Mouse (Mus musculus) MEL (cell line): Measurements from ENCODE around the gene Arfip1. TPM values are rescaled to one million over a fixed set of nuclear protein-coding genes. Genes with fewer than 3 reads are reported as not detected.

Source experiments
- DNase-seq: peaks from one replicate; pipeline ENCODE4 v3.0.0; 2011; ENCODE audit warnings: low read depth, low spot score
- H3K27ac ChIP-seq: 2 replicates; pipeline ENCODE4 v1.5.1; 2012; ENCODE audit warnings: low read depth, mild to moderate bottlenecking, control low read depth, low read length, moderate library complexity; ENCODE audit not compliant: control insufficient read depth
- H3K27me3 ChIP-seq, 2 experiments: fragments of 150-350 bp in 1 of 2; sonication (generic) in 1 of 2; 2 replicates each; pipeline ENCODE4 v1.6.1; 2012; ENCODE audit warnings: low read length in 2 of 2, mild to moderate bottlenecking in 2 of 2, improper control_type of control experiment in 1 of 2, moderate library complexity in 1 of 2; ENCODE audit not compliant: insufficient read depth in 2 of 2, control insufficient read depth in 1 of 2
- H3K36me3 ChIP-seq, 2 experiments: 2 replicates each; pipeline ENCODE4 v1.6.1; 2012 to 2014; ENCODE audit warnings: low read length in 2 of 2, improper control_type of control experiment in 1 of 2, inconsistent platforms in 1 of 2, mild to moderate bottlenecking in 1 of 2; ENCODE audit not compliant: insufficient read depth in 2 of 2, control insufficient read depth in 1 of 2
- H3K4me1 ChIP-seq, 2 experiments: fragments of 150-350 bp in 1 of 2; sonication (generic) in 1 of 2; 2 replicates each; pipeline ENCODE4 v1.6.1; 2012; ENCODE audit warnings: low read length in 2 of 2, improper control_type of control experiment in 1 of 2, mild to moderate bottlenecking in 1 of 2; ENCODE audit not compliant: insufficient read depth in 2 of 2, control insufficient read depth in 1 of 2
- H3K4me3 ChIP-seq, 2 experiments: fragments of 150-350 bp in 1 of 2; sonication (generic) in 1 of 2; 2 replicates each; pipeline ENCODE4 v1.5.1; 2012; ENCODE audit warnings: low read depth in 2 of 2, low read length in 2 of 2, mild to moderate bottlenecking in 2 of 2, moderate library complexity in 2 of 2, control low read depth in 1 of 2, improper control_type of control experiment in 1 of 2; ENCODE audit not compliant: control insufficient read depth in 1 of 2, insufficient read depth in 1 of 2
- H3K79me2 ChIP-seq: 2 replicates; pipeline ENCODE4 v1.6.1; 2012; ENCODE audit warnings: mild to moderate bottlenecking, low read length, moderate library complexity; ENCODE audit not compliant: control insufficient read depth, poor library complexity, insufficient read depth
- H3K9ac ChIP-seq: 2 replicates; pipeline ENCODE4 v1.6.1; 2012; ENCODE audit warnings: low read depth, mild to moderate bottlenecking, control low read depth, low read length, moderate library complexity; ENCODE audit not compliant: control insufficient read depth, poor library complexity, severe bottlenecking
- H3K9me3 ChIP-seq: fragments of 150-350 bp; sonication (generic); replicated peaks from 2 replicates; pipeline ENCODE4 v1.6.1; 2012; ENCODE audit warnings: mild to moderate bottlenecking, low read length, improper control_type of control experiment, moderate library complexity; ENCODE audit not compliant: insufficient read depth
- BHLHE40 ChIP-seq: IDR thresholded peaks from 2 replicates; pipeline ENCODE4 v1.6.1; 2012; ENCODE audit warnings: low read depth, mild to moderate bottlenecking, inconsistent platforms, low read length, improper control_type of control experiment, borderline replicate concordance
- CHD1 ChIP-seq: IDR thresholded peaks from 2 replicates; pipeline ENCODE4 v1.6.1; 2012; ENCODE audit warnings: low read depth, mild to moderate bottlenecking, inconsistent platforms, low read length, improper control_type of control experiment
- E2F4 ChIP-seq: IDR thresholded peaks from 2 replicates; pipeline ENCODE4 v1.6.1; 2011; ENCODE audit warnings: low read depth, low read length, improper control_type of control experiment, borderline replicate concordance
- ELF1 ChIP-seq: IDR thresholded peaks from 2 replicates; pipeline ENCODE4 v1.6.1; 2014; ENCODE audit warnings: low read depth, mild to moderate bottlenecking, inconsistent platforms, low read length, improper control_type of control experiment, moderate library complexity
- ETS1 ChIP-seq: IDR thresholded peaks from 2 replicates; pipeline ENCODE4 v1.6.1; 2012; ENCODE audit warnings: low read depth, mild to moderate bottlenecking, inconsistent platforms, low read length, improper control_type of control experiment, moderate library complexity
- GABPA ChIP-seq: IDR thresholded peaks from 2 replicates; pipeline ENCODE4 v1.6.1; 2012; ENCODE audit warnings: low read depth, mild to moderate bottlenecking, inconsistent platforms, low read length, improper control_type of control experiment, moderate library complexity
- GATA1 ChIP-seq: IDR thresholded peaks from 2 replicates; pipeline ENCODE4 v1.6.1; 2011; ENCODE audit warnings: low read depth, low read length, improper control_type of control experiment
- HCFC1 ChIP-seq: IDR thresholded peaks from 2 replicates; pipeline ENCODE4 v1.6.1; 2012; ENCODE audit warnings: low read depth, mild to moderate bottlenecking, inconsistent platforms, low read length, improper control_type of control experiment, moderate library complexity
- JUND ChIP-seq: IDR thresholded peaks from 2 replicates; pipeline ENCODE4 v1.6.1; 2011; ENCODE audit warnings: low read depth, mild to moderate bottlenecking, improper control_type of control experiment, low read length
- MAFK ChIP-seq: IDR thresholded peaks from 2 replicates; pipeline ENCODE4 v1.6.1; 2011; ENCODE audit warnings: low read depth, mild to moderate bottlenecking, low read length, improper control_type of control experiment, borderline replicate concordance
- MAZ ChIP-seq: IDR thresholded peaks from 2 replicates; pipeline ENCODE4 v1.6.1; 2012; ENCODE audit warnings: low read depth, mild to moderate bottlenecking, inconsistent platforms, low read length, improper control_type of control experiment
- MXI1 ChIP-seq: IDR thresholded peaks from 2 replicates; pipeline ENCODE4 v1.6.1; 2011; ENCODE audit warnings: mild to moderate bottlenecking, low read depth, low read length, improper control_type of control experiment
- MYB ChIP-seq: IDR thresholded peaks from 2 replicates; pipeline ENCODE4 v1.6.1; 2011; ENCODE audit warnings: mild to moderate bottlenecking, low read depth, low read length, improper control_type of control experiment
- MYC ChIP-seq: IDR thresholded peaks from 2 replicates; pipeline ENCODE4 v1.6.1; 2011; ENCODE audit warnings: low read depth, mild to moderate bottlenecking, low read length, improper control_type of control experiment, moderate library complexity
- NRF1 ChIP-seq: IDR thresholded peaks from 2 replicates; pipeline ENCODE4 v1.6.1; 2014; ENCODE audit warnings: low read depth, mild to moderate bottlenecking, inconsistent platforms, low read length, improper control_type of control experiment, moderate library complexity; ENCODE audit not compliant: poor library complexity, insufficient read depth, severe bottlenecking
- POLR2A ChIP-seq, 2 experiments: IDR thresholded peaks; 2 replicates each; pipeline ENCODE4 v1.6.1; 2011 to 2012; ENCODE audit warnings: low read length in 2 of 2, mild to moderate bottlenecking in 2 of 2, control low read depth in 1 of 2, improper control_type of control experiment in 1 of 2, low read depth in 1 of 2, moderate library complexity in 1 of 2; ENCODE audit not compliant: control insufficient read depth in 1 of 2, insufficient read depth in 1 of 2, poor library complexity in 1 of 2
- RAD21 ChIP-seq: IDR thresholded peaks from 2 replicates; pipeline ENCODE4 v1.6.1; 2011; ENCODE audit warnings: mild to moderate bottlenecking, low read depth, low read length, improper control_type of control experiment
- SIN3A ChIP-seq: IDR thresholded peaks from 2 replicates; pipeline ENCODE4 v1.6.1; 2012; ENCODE audit warnings: low read length, improper control_type of control experiment, inconsistent platforms
- SMC3 ChIP-seq: IDR thresholded peaks from 2 replicates; pipeline ENCODE4 v1.6.1; 2011; ENCODE audit warnings: low read depth, low read length, improper control_type of control experiment
- TCF12 ChIP-seq: IDR thresholded peaks from 2 replicates; pipeline ENCODE4 v1.6.1; 2014; ENCODE audit warnings: low read depth, mild to moderate bottlenecking, inconsistent platforms, low read length, improper control_type of control experiment, moderate library complexity
- USF1 ChIP-seq: IDR thresholded peaks from 2 replicates; pipeline ENCODE4 v1.6.1; 2014; ENCODE audit warnings: low read depth, mild to moderate bottlenecking, inconsistent platforms, low read length, improper control_type of control experiment, moderate library complexity
- USF2 ChIP-seq, 2 experiments: IDR thresholded peaks; 2 replicates each; pipeline ENCODE4 v1.6.1; 2011 to 2012; ENCODE audit warnings: improper control_type of control experiment in 2 of 2, low read length in 2 of 2, borderline replicate concordance in 1 of 2, inconsistent platforms in 1 of 2, low read depth in 1 of 2, mild to moderate bottlenecking in 1 of 2; ENCODE audit not compliant: insufficient read depth in 1 of 2
- ZC3H11A ChIP-seq: IDR thresholded peaks from 2 replicates; pipeline ENCODE4 v1.6.1; 2012; ENCODE audit warnings: low read depth, mild to moderate bottlenecking, inconsistent platforms, low read length, improper control_type of control experiment
- ZKSCAN1 ChIP-seq: IDR thresholded peaks from 2 replicates; pipeline ENCODE4 v1.6.1; 2012; ENCODE audit warnings: low read depth, mild to moderate bottlenecking, inconsistent platforms, low read length, improper control_type of control experiment, moderate library complexity
- ZMIZ1 ChIP-seq: IDR thresholded peaks from 2 replicates; pipeline ENCODE4 v1.6.1; 2012; ENCODE audit warnings: low read depth, mild to moderate bottlenecking, inconsistent platforms, low read length, improper control_type of control experiment, moderate library complexity
- ZNF384 ChIP-seq: IDR thresholded peaks from 2 replicates; pipeline ENCODE4 v1.6.1; 2012; ENCODE audit warnings: low read depth, mild to moderate bottlenecking, inconsistent platforms, low read length, improper control_type of control experiment
- polyA plus RNA-seq, 2 experiments: library from polyadenylated mRNA; stranded (reverse) in 1 of 2; unstranded in 1 of 2; fragments of >175 nt in 1 of 2; fragments of >200 nt in 1 of 2; gene quantifications; 2 replicates each; pipeline versions ENCODE4 v1.2.1 to v1.2.4; 2012; ENCODE audit warnings: low replicate concordance in 2 of 2, low read depth in 1 of 2; ENCODE audit not compliant: insufficient read length in 2 of 2, insufficient read depth in 1 of 2, missing spikeins in 1 of 2
- total RNA-seq: library from RNA; depleted of rRNA; stranded (reverse); fragments of 300-350 nt; gene quantifications from 2 replicates; pipeline ENCODE4 v1.2.3, GENCODE M21; 2012

Arfip1 gene
- total and polyA plus RNA-seq, 3 experiments: 12.5 to 15.4 TPM; not detected in 1

GRCm38 (mm10) chr3:84555780-84556179, 26.6 kb downstream of the Arfip1 start:
- Histone ChIP-seq H3K4me1 (no peaks in the 10 kb centered on the region), H3K79me2 (peaks cover 2% of the 10 kb centered on the region), H3K27ac (no peak overlapping the region), H3K36me3 (no peaks in the 10 kb centered on the region), H3K9me3 (no peaks in the 10 kb centered on the region), H3K9ac (no peak overlapping the region), H3K27me3 (no peaks in the 10 kb centered on the region), H3K4me3 (no peak overlapping the region)
- TF ChIP-seq MAZ (no peak), BHLHE40 (no peak), HCFC1 (no peak), MAFK (no peak), CHD1 (no peak), ZNF384 (no peak), NRF1 (no peak), ZKSCAN1 (no peak), JUND (no peak), GABPA (no peak), USF2 (IDR thresholded peaks at IDR 0.05; ENCODE audit: borderline replicate concordance in 1 of 2, insufficient read depth in 1 of 2, low read depth in 1 of 2, low read length in 2 of 2) (no peak), ZMIZ1 (no peak), ZC3H11A (no peak), E2F4 (no peak), ETS1 (no peak), MXI1 (no peak), RAD21 (no peak)
- DNase-seq: no peak

- H3K4me1 ChIP-seq: peaks cover 0 to 4% of the 10 kb centered on the region in 2 experiments; a peak in 1 of 4 replicates
- H3K36me3 ChIP-seq: peaks cover 0 to 3% of the 10 kb centered on the region in 2 experiments; a peak in 1 of 4 replicates
- DNase-seq: no peak
- no peaks in the 10 kb centered on the region for H3K27me3 ChIP-seq
- H3K79me2 ChIP-seq: no peaks in the 10 kb centered on the region
- H3K9me3 ChIP-seq: no peaks in the 10 kb centered on the region
- no peak overlapping the region for H3K27ac ChIP-seq
- H3K4me3 ChIP-seq: no peak overlapping the region
- no peak overlapping the region for H3K9ac ChIP-seq
- TF ChIP-seq ZC3H11A: no peak
- TF ChIP-seq MXI1: no peak
- TF ChIP-seq SIN3A: no peak
- no peak for TF ChIP-seq USF1
- no peak for TF ChIP-seq TCF12
- no peak for TF ChIP-seq POLR2A (IDR thresholded peaks at IDR 0.05; ENCODE audit: control insufficient read depth in 1 of 2, insufficient read depth in 1 of 2, low read depth in 1 of 2, low read length in 2 of 2, poor library complexity in 1 of 2)
- no peak for TF ChIP-seq RAD21
- TF ChIP-seq SMC3: no peak
- TF ChIP-seq ELF1: no peak
- TF ChIP-seq MYC: no peak
- no peak for TF ChIP-seq GATA1
- no peak for TF ChIP-seq MYB
- TF ChIP-seq, all 39 proteins: peak for 0
Measured at GRCm38 (mm10) chr3:84547177-84547576, 35.2 kb downstream of the Arfip1 start.
